Mouse (Mus musculus) cerebellum, adult 9-11 months (tissue): ENCODE results near the gene Sox15.
"Not testable (repeated sequence)": the region's sequence is repeated elsewhere in the genome, so short reads cannot be mapped to it uniquely, and the experiment has no call there.

ENCODE experiments used
- DNase-seq: peaks from one replicate; pipeline ENCODE4 v3.0.0; 2022

The Sox15 gene

GRCm38 (mm10) chr11:69655264-69656064 lies at the start of gene Sox15:
Gene Sox15 (plus strand): TSS chr11:69655314.
- DNase-seq: peak; percentile 70

- peak; percentile 95 for DNase-seq
Measured at GRCm38 (mm10) chr11:69605726-69606490, 49.2 kb upstream of the Sox15 start, which contains the start of gene Atp1b2. Gene Atp1b2 (minus strand): TSS chr11:69605942.

DNA sequence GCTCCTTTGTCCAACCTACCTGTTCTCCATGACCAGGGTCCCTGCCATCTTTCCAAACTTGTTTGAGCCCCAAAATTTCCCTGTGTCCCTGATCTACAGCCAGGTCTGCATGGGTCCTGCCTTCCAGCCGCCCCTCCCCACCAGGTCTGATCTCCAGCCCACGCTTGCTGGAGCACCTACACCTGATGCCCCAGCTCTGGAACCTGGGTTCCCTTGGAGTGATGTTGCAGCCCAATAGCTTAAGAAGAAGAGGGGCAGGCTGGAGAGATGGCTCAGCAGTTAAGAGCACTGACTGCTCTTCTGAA lies 48.7 kb upstream of the Sox15 start:
- peak; percentile 73 for DNase-seq

DNA sequence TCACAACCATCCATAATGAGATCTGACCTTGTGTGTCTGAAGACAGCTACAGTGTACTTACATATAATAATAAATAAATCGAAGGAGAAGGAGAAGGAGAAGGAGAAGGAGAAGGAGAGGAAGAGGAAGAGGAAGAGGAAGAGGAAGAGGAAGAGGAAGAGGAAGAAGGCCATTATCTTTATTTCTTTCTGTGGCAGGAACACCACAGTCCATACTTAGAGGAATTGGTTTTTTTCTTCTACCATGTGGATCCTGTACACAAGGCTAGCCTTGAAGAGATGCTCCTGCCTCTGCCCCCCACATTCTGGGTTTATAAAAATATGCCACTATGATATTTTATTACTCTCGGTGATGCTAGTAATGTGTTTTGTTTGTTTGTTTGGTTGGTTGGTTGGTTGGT lies 48.3 kb upstream of the Sox15 start:
- no peak for DNase-seq

DNA sequence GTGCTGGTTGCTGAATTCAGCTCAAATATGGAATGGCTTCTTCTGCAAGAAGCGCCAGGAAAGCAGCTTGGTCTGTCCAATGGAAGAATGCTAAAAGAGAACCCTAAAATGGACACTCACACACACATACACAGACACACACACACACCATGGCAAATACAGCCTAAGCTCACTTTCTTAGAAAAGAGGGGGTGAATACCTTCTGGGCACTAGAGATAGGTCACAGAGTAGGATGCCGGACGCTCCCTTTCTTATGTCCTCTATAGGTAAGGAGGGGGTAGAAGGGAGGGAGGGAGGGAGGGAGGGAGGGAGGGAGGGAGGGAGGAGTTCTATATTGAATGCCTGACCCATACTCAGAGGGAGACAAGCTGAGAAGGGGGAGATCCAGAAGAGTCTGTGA lies 46.6 kb upstream of the Sox15 start:
- DNase-seq: no peak

- DNase-seq: no peak
Measured at GRCm38 (mm10) chr11:69609416-69609815, 45.7 kb upstream of the Sox15 start.

GRCm38 (mm10) chr11:69610899-69611298 lies 44.2 kb upstream of the Sox15 start:
- peak; percentile 67 for DNase-seq

DNA sequence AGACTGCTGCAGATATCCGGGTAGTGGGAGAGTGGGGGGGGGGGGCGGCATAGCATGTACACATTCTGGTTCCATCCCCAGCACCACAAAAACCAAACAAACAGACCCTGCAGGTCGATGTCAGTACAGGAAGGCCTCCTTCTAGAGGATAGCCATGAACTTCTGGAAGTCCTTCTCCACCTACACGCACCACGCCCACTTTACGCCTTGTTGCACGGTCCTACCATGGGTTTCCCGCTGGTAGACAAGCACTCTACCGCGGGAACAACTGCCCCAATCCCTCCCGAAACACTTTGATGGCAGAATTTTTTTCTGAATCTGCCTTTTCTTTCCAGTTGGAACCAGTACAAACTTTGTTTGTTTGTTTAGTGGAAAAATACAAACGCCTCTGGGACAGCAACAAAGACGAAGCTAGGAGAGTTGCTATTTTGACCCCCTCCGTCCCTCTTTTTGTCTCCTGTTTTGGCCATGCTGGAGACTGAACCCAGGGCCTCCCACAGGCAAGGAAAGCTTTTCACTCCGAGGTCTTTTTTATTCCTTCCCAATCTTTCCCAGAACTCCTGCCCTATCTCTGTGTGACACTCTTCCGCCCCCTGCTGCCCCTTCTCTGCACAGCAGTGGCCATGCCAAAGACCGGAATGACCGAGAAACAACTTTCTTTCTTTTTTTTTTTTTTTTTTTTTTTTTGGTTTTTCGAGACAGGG lies 41.4 kb upstream of the Sox15 start:
- peak; percentile 83 for DNase-seq

GRCm38 (mm10) chr11:69614257-69614588 lies 40.9 kb upstream of the Sox15 start:
- not testable (repeated sequence) for DNase-seq

DNA sequence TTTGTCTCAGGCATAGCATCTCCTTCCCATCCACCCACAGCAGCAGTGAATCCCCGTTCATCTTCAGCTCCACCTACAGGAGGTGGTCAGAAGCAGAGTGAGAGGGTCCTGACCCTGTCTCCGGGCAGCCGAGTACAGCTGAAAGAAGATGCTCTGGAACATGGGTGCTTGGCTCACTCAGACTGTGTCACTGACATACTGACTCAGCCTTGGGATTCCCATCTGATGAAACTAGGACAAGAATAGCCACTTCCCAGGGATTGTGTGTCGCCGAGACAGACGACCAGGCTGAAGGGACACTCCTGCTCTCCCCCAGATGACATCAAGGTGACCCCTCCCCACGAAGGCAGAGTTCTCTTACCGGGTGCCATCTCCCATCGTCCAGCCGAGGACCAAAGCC lies 38.3 kb upstream of the Sox15 start:
- DNase-seq: peak; percentile 28

- DNase-seq: peak; percentile 23
Measured at GRCm38 (mm10) chr11:69617805-69618204, 37.3 kb upstream of the Sox15 start, which contains the start of gene Shbg. Gene Shbg (minus strand): TSS chr11:69617905.

GRCm38 (mm10) chr11:69620394-69621081 lies 34.6 kb upstream of the Sox15 start:
- DNase-seq: peak; percentile 23

DNA sequence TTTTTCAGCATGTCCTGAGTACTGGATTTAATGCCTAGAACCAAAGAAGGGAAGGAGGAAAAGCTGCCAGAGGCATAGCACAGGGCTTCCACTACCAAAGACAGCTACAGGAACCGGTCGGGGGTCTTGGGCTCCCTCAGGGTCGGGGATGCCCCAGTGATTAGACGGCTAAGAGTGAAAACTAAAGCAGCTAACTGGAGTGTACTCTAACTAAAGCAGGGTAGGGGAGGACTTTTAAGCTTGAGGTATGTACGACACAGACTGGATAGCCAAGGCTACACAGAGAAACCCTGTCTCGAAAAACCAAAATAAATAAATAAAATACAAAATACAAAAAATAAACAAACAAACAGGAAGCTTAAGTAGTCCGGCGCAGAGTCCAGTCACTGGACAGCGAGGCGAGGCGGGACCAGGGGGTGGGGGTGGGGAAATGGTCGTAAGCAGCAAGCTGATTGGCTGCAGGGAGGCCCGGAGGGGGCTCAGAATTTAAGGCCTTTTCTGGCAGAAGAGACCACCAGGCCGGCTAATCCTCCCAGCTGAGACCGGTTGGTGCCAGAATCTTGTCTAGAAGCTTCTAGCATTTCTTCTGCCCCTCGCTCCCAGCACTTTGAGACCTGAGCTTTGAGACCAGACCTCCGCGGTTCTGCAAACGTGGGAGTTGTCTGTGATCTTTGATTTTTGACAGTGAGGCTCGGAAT lies 33.4 kb upstream of the Sox15 start, which contains the start of gene Sat2:
Gene Sat2 (plus strand): TSS at position 454 of the 698 bp plus-strand sequence.
- DNase-seq: peak; percentile 72

- DNase-seq: peak; percentile 74
Measured at GRCm38 (mm10) chr11:69622406-69622805, 32.7 kb upstream of the Sox15 start.

GRCm38 (mm10) chr11:69623006-69623405 lies 32.1 kb upstream of the Sox15 start:
- DNase-seq: peak; percentile 27

DNA sequence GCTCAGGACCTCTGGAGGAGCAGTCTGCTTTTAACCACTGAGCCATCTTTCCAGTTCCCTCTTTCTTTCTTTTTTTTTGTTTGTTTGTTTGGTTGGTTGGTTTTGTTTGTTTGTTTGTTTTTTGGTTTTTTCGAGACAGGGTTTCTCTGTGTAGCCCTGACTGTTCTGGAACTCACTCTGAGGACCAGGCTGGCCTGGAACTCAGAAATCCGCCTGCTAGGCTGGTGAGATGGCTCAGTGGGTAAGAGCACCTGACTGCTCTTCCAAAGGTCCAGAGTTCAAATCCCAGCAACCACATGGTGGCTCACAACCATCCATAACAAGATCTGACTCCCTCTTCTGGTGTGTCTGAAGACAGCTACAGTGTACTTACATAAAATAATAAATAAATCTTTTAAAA lies 30.8 kb upstream of the Sox15 start:
- DNase-seq: not testable (repeated sequence)

DNA sequence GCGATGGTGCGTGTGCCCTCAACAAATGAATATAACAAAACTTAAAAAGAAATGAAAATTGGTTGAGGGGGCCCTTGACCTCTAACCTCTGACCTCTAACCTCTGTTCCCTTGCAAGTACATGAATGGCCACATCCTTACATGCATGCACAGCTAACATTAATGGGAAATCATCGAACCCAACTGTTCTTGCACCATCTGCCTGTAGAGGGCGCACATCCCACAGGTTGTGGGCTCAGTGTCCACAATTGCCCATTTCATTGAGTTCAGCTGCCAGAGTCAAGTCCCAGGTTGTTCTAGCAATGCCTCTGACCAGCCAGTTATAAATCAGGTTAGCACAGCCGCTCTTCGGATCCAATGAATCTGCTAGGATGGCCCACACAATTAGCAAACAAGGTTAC lies 26.8 kb upstream of the Sox15 start:
- DNase-seq: peak; percentile 84

- no peak for DNase-seq
Measured at GRCm38 (mm10) chr11:69629802-69630201, 25.3 kb upstream of the Sox15 start.

DNA sequence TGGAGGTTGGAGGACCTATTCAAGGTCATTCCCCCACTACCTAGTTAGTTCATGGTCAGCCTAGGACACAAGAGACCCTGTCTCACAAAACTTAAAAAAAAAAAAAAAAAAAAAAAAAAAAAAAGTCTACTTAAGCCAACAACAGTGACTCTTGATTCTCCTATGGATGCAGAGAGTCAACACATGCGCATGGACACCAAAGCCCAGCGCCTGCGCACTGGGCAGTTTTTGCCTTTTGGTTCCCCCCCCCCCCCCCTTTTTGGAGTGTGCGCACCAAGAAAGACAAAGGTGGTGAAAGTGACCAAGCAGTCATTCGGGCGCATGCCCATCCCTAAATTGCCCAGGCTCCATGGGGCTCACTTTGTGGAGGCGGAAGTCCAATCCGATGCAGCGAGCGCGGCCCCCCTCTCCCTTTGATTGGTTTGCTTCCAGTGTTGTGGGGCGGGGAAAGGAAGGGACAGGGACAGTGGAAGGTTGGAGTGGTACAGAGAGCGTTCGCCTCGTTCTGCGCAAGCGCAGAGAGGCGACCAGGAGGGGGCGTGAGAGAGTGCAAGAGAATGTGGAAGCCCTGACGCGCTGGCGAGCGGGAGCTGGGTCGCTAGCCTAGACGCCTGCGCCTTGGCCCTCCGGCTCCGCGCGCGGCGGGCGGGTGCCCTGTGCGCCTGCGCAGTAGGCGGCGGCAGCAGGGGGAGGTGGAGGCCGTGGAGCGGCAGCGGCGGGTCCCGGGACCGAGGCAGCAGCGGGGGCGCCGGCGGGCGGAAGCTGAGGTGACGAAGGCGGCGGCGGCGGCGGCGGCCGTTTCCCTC lies 22.6 kb upstream of the Sox15 start, which contains the start of gene Fxr2:
Gene Fxr2 (plus strand): TSS at position 707 of the 806 bp plus-strand sequence.
- peak; percentile 100 for DNase-seq

- DNase-seq: peak; percentile 82
Measured at GRCm38 (mm10) chr11:69633128-69633866, 21.8 kb upstream of the Sox15 start.
